Mouse (Mus musculus): ENCODE data around the gene Celsr1.

DNA sequence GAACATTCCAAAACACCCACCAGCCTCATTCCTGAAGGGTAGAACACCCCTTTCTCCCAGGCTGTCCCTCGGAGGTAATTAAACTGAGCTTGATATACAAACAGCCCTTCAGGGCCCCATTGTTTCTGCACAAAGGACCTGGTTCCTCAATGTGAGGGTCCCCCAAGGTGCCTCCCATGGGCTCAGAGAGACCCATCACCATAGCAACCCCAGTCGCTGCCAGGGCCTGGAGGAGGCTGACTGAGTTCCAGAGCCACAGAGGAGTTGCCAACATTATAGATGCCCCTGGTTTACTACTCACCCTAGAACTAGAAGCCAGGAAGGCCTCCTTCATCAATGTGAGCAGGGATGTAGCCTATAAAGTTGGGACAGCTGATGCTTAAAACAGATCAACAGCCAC, 20.4 kb downstream of the Celsr1 start:
- TF ChIP-seq CTCF (IDR thresholded peaks at IDR 0.05; ENCODE audit: low read depth, low read length) (no peak), POLR2A (IDR thresholded peaks at IDR 0.05; ENCODE audit: extremely low read depth, insufficient read depth, low read length) (no peak)
